Mouse (Mus musculus) midbrain, embryonic 11.5 days (tissue): ENCODE measurements around the gene Ppfibp2. TPM values are rescaled to one million over a fixed set of nuclear protein-coding genes. Genes with fewer than 3 reads are reported as not detected.

Experiments used
- ATAC-seq: fragments of 200-750 bp; cut with Nextera tagmentation; 2 replicates; pipeline ENCODE4 v1.8.0; 2017; ENCODE audit warnings: moderate TSS enrichment, moderate library complexity; ENCODE audit not compliant: low FRiP score
- DNase-seq: peaks from one replicate; pipeline ENCODE4 v3.0.0; 2015; ENCODE audit warnings: low spot score; ENCODE audit errors: missing footprints
- H3K27ac ChIP-seq: fragments of 300-500 bp; sonication (generic); 2 replicates; pipeline ENCODE4 v1.5.1; 2014; ENCODE audit warnings: low read depth, low read length
- H3K27me3 ChIP-seq: fragments of 300-500 bp; sonication (generic); 2 replicates; pipeline ENCODE4 v1.6.1; 2014; ENCODE audit warnings: mild to moderate bottlenecking, low read length, moderate library complexity, mixed read lengths; ENCODE audit not compliant: control insufficient read depth, insufficient read depth
- H3K36me3 ChIP-seq: fragments of 300-500 bp; sonication (generic); 2 replicates; pipeline ENCODE4 v1.6.1; 2014; ENCODE audit warnings: mild to moderate bottlenecking, low read length, moderate library complexity, mixed read lengths; ENCODE audit not compliant: control insufficient read depth, insufficient read depth
- H3K4me1 ChIP-seq: fragments of 300-500 bp; sonication (generic); 2 replicates; pipeline ENCODE4 v1.6.1; 2014; ENCODE audit warnings: low read length; ENCODE audit not compliant: control insufficient read depth, insufficient read depth
- H3K4me2 ChIP-seq: fragments of 300-500 bp; sonication (generic); 2 replicates; pipeline ENCODE4 v1.6.1; 2014; ENCODE audit warnings: mild to moderate bottlenecking, moderate library complexity
- H3K4me3 ChIP-seq: fragments of 300-500 bp; sonication (generic); 2 replicates; pipeline ENCODE4 v1.5.1; 2014; ENCODE audit warnings: low read depth, low read length
- H3K9ac ChIP-seq: fragments of 300-500 bp; sonication (generic); 2 replicates; pipeline ENCODE4 v1.6.1; 2014; ENCODE audit warnings: low read length
- H3K9me3 ChIP-seq: fragments of 300-500 bp; sonication (generic); 2 replicates; pipeline ENCODE4 v1.6.1; 2016; ENCODE audit warnings: low read length; ENCODE audit not compliant: control insufficient read depth
- WGBS: fragments of 180-500 bp; shearing (Covaris S2); extraction: QIAGEN DNeasy Blood & Tissue Kit; methylation state at CpG from one replicate; pipeline ENCODE4 v1.1.7; 2014; 5-methylcytosine and 5-hydroxymethylcytosine counted together
- polyA plus RNA-seq: library from polyadenylated mRNA; unstranded; fragments of >200 nt; fragmentation: Nextera tagmentation; extraction: Ambion mirVana; gene quantifications from 2 replicates; pipeline ENCODE4 v1.2.1, GENCODE M21; 2014

Ppfibp2 gene
- polyA plus RNA-seq, 1 experiment from 2014 or later: 2.9 TPM

GRCm38 (mm10) chr7:107648937-107649688 lies 54.1 kb downstream of the Ppfibp2 start:
- Histone ChIP-seq H3K4me3 (no peak overlapping the region), H3K36me3 (no peaks in the 10 kb centered on the region), H3K27me3 (no peaks in the 10 kb centered on the region), H3K27ac (no peak overlapping the region), H3K9ac (no peak overlapping the region), H3K9me3 (no peaks in the 10 kb centered on the region), H3K4me2 (no peak overlapping the region), H3K4me1 (no peaks in the 10 kb centered on the region)
- DNase-seq: no peak
- 85% methylated on average over 12 of the region's 12 CpGs for WGBS
- ATAC-seq: no peak

GRCm38 (mm10) chr7:107649990-107650389 lies 55.0 kb downstream of the Ppfibp2 start:
- Histone ChIP-seq H3K36me3 (no peaks in the 10 kb centered on the region), H3K4me1 (no peaks in the 10 kb centered on the region), H3K4me2 (no peak overlapping the region), H3K27ac (no peak overlapping the region), H3K27me3 (no peaks in the 10 kb centered on the region), H3K4me3 (no peak overlapping the region), H3K9ac (no peak overlapping the region), H3K9me3 (no peaks in the 10 kb centered on the region)
- no peak for DNase-seq
- WGBS: 81% methylated on average over 7 of the region's 7 CpGs
- no peak for ATAC-seq

GRCm38 (mm10) chr7:107651821-107652220 lies 56.8 kb downstream of the Ppfibp2 start:
- Histone ChIP-seq H3K27me3 (no peaks in the 10 kb centered on the region), H3K36me3 (no peaks in the 10 kb centered on the region), H3K27ac (no peak overlapping the region), H3K4me1 (no peaks in the 10 kb centered on the region), H3K4me3 (no peak overlapping the region), H3K4me2 (no peak overlapping the region), H3K9me3 (no peaks in the 10 kb centered on the region), H3K9ac (no peak overlapping the region)
- ATAC-seq: no peak
- 73% methylated on average over 1 of the region's 1 CpGs for WGBS
- no peak for DNase-seq

GRCm38 (mm10) chr7:107656451-107656850 lies 61.4 kb downstream of the Ppfibp2 start:
- WGBS: 92% methylated on average over 6 of the region's 6 CpGs
- Histone ChIP-seq H3K4me3 (no peak overlapping the region), H3K9me3 (no peaks in the 10 kb centered on the region), H3K4me1 (peaks cover 8% of the 10 kb centered on the region), H3K27ac (no peak overlapping the region), H3K27me3 (no peaks in the 10 kb centered on the region), H3K36me3 (no peaks in the 10 kb centered on the region), H3K9ac (no peak overlapping the region), H3K4me2 (no peak overlapping the region)
- no peak for ATAC-seq
- no peak for DNase-seq

- DNase-seq (no peak), ATAC-seq (no peak)
- Histone ChIP-seq H3K9ac (no peak overlapping the region), H3K27ac (no peak overlapping the region), H3K27me3 (no peaks in the 10 kb centered on the region), H3K9me3 (no peaks in the 10 kb centered on the region), H3K4me1 (peaks cover 8% of the 10 kb centered on the region), H3K4me2 (no peak overlapping the region), H3K4me3 (no peak overlapping the region), H3K36me3 (no peaks in the 10 kb centered on the region)
- WGBS: 89% methylated on average over 8 of the region's 8 CpGs
These were observed 64.3 kb downstream of the Ppfibp2 start for GRCm38 (mm10) chr7:107659186-107659918.

- Histone ChIP-seq H3K4me2 (no peak overlapping the region), H3K9me3 (no peaks in the 10 kb centered on the region), H3K9ac (peak overlapping the region; percentile 24; the same call in 1 of the 2 replicates), H3K27me3 (no peaks in the 10 kb centered on the region), H3K27ac (no peak overlapping the region), H3K4me1 (peaks cover 25% of the 10 kb centered on the region), H3K4me3 (no peak overlapping the region), H3K36me3 (no peaks in the 10 kb centered on the region)
- WGBS: 7% methylated on average over 8 of the region's 8 CpGs
- ATAC-seq: peak; percentile 86
- DNase-seq: peak; percentile 99
These were observed 66.3 kb downstream of the Ppfibp2 start for GRCm38 (mm10) chr7:107661189-107661842.

GRCm38 (mm10) chr7:107661843-107662281 lies 66.9 kb downstream of the Ppfibp2 start:
- H3K4me3 ChIP-seq: no peak overlapping the region
- peak; percentile 85 for DNase-seq
- ATAC-seq: no peak
- peak overlapping the region; percentile 24; the same call in 1 of the 2 replicates for H3K9ac ChIP-seq
- no peaks in the 10 kb centered on the region for H3K36me3 ChIP-seq
- H3K27me3 ChIP-seq: no peaks in the 10 kb centered on the region
- H3K9me3 ChIP-seq: no peaks in the 10 kb centered on the region
- WGBS: 55% methylated on average over 5 of the region's 5 CpGs
- H3K4me1 ChIP-seq: peaks cover 30% of the 10 kb centered on the region
- H3K4me2 ChIP-seq: no peak overlapping the region
- H3K27ac ChIP-seq: no peak overlapping the region

- Histone ChIP-seq H3K9me3 (no peaks in the 10 kb centered on the region), H3K27ac (no peak overlapping the region), H3K4me2 (no peak overlapping the region), H3K4me3 (no peak overlapping the region), H3K4me1 (peaks cover 30% of the 10 kb centered on the region), H3K27me3 (no peaks in the 10 kb centered on the region), H3K36me3 (no peaks in the 10 kb centered on the region), H3K9ac (no peak overlapping the region)
- DNase-seq (no peak), ATAC-seq (no peak)
- 93% methylated on average over 6 of the region's 6 CpGs for WGBS
These were observed 68.6 kb downstream of the Ppfibp2 start for GRCm38 (mm10) chr7:107663621-107664020.
